Mouse (Mus musculus): ENCODE measurements around the gene Grpr. TPM values are rescaled to one million over a fixed set of nuclear protein-coding genes. Genes with fewer than 3 reads are reported as not detected.

Gene Grpr
- polyA plus RNA-seq (2011; ENCODE audit: insufficient read depth, insufficient read length, low replicate concordance, missing spikeins) = not detected in 2 replicates

GRCm38 (mm10) chrX:163549666-163550065 is at the start of gene Grpr:
Grpr (minus strand) TSS chrX:163549677.
- no peaks in the 10 kb centered on the region for H3K4me1 ChIP-seq (ENCODE audit: control insufficient read depth, insufficient read depth, low read length)
- TF ChIP-seq CTCF (IDR thresholded peaks at IDR 0.05; ENCODE audit: control insufficient read depth, insufficient read depth, low read length) = no peak
- TF ChIP-seq POLR2A (IDR thresholded peaks at IDR 0.05; ENCODE audit: borderline replicate concordance, control insufficient read depth, low read depth, low read length) = no peak
- WGBS = 12% methylated on average over 7 of the region's 7 CpGs
- H3K27ac ChIP-seq (ENCODE audit: control insufficient read depth, insufficient read depth, low read depth, low read length, poor library complexity) = no peak within 1 kb of the TSS
- no peak within 1 kb of the TSS for H3K4me3 ChIP-seq (replicated peaks; ENCODE audit: control insufficient read depth, low read depth, low read length)

DNA sequence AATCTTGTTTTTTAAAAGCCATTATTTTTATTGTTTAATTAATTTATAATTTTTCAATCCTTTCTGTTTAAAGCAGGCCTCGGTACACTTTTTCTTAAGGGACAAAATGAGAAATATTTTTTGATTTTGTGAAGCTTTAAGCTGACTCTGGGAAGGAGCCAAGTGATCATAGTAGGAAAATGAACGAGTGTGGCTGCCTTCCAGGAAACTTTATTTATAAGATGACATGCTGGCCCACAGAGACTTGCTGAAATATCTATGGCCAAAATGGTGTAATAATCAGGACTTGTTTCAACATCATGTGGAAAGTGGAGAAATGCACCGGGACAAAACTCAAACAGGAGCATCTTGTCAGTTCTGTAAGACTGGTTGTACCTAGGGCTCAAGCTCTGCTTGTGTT is 11.0 kb upstream of the Grpr start:
- TF ChIP-seq CTCF (IDR thresholded peaks at IDR 0.05; ENCODE audit: control insufficient read depth, insufficient read depth, low read length) (no peak), POLR2A (IDR thresholded peaks at IDR 0.05; ENCODE audit: borderline replicate concordance, control insufficient read depth, low read depth, low read length) (no peak)
- 53% methylated on average over 3 of the region's 3 CpGs for WGBS
- no peak overlapping the region for H3K4me3 ChIP-seq (replicated peaks; ENCODE audit: control insufficient read depth, low read depth, low read length)
- no peak overlapping the region for H3K27ac ChIP-seq (ENCODE audit: control insufficient read depth, insufficient read depth, low read depth, low read length, poor library complexity)
- no peaks in the 10 kb centered on the region for H3K4me1 ChIP-seq (ENCODE audit: control insufficient read depth, insufficient read depth, low read length)

- no peaks in the 10 kb centered on the region for H3K4me1 ChIP-seq (ENCODE audit: control insufficient read depth, insufficient read depth, low read length)
- no peak for TF ChIP-seq POLR2A (IDR thresholded peaks at IDR 0.05; ENCODE audit: borderline replicate concordance, control insufficient read depth, low read depth, low read length)
- TF ChIP-seq CTCF (IDR thresholded peaks at IDR 0.05; ENCODE audit: control insufficient read depth, insufficient read depth, low read length) = no peak
- WGBS = 75% methylated on average over 5 of the region's 5 CpGs
- no peak overlapping the region for H3K27ac ChIP-seq (ENCODE audit: control insufficient read depth, insufficient read depth, low read depth, low read length, poor library complexity)
- H3K4me3 ChIP-seq (replicated peaks; ENCODE audit: control insufficient read depth, low read depth, low read length) = no peak overlapping the region
These were observed 2.4 kb downstream of the Grpr start for GRCm38 (mm10) chrX:163547042-163547441.

GRCm38 (mm10) chrX:163532836-163533235 is 16.6 kb downstream of the Grpr start:
- H3K4me3 ChIP-seq (replicated peaks; ENCODE audit: control insufficient read depth, low read depth, low read length) = no peak overlapping the region
- H3K4me1 ChIP-seq (ENCODE audit: control insufficient read depth, insufficient read depth, low read length) = no peaks in the 10 kb centered on the region
- TF ChIP-seq POLR2A (IDR thresholded peaks at IDR 0.05; ENCODE audit: borderline replicate concordance, control insufficient read depth, low read depth, low read length) (no peak), CTCF (IDR thresholded peaks at IDR 0.05; ENCODE audit: control insufficient read depth, insufficient read depth, low read length) (no peak)
- H3K27ac ChIP-seq (ENCODE audit: control insufficient read depth, insufficient read depth, low read depth, low read length, poor library complexity) = no peak overlapping the region
- WGBS = 69% methylated on average over 2 of the region's 2 CpGs

GRCm38 (mm10) chrX:163518963-163519541 is 30.4 kb downstream of the Grpr start:
- no peak overlapping the region for H3K4me3 ChIP-seq (replicated peaks; ENCODE audit: control insufficient read depth, low read depth, low read length)
- no peak for TF ChIP-seq POLR2A (IDR thresholded peaks at IDR 0.05; ENCODE audit: borderline replicate concordance, control insufficient read depth, low read depth, low read length)
- TF ChIP-seq CTCF (IDR thresholded peaks at IDR 0.05; ENCODE audit: control insufficient read depth, insufficient read depth, low read length) = no peak
- H3K4me1 ChIP-seq (ENCODE audit: control insufficient read depth, insufficient read depth, low read length) = no peaks in the 10 kb centered on the region
- WGBS = 74% methylated on average over 4 of the region's 4 CpGs
- no peak overlapping the region for H3K27ac ChIP-seq (ENCODE audit: control insufficient read depth, insufficient read depth, low read depth, low read length, poor library complexity)

DNA sequence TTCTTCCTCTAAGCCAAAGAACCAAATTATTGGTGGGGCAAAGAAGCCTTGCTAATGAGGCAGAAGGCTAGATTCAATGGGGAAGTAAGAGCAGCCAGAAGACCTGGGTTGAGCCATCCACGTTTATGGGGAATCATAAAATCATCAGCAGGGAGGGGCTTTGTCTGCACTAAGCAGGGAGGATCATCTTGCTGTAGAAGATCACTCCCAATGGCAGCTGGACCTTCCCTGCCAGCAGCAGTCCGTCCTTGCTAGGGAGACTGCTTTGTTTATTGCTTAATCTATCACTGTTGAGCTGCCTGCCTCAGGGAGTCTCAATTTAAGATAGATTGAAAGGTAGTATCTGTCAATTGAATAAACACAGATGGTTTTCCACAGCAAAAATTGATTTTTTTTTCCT is 37.7 kb downstream of the Grpr start:
- H3K27ac ChIP-seq (ENCODE audit: control insufficient read depth, insufficient read depth, low read depth, low read length, poor library complexity) = no peak overlapping the region
- H3K4me1 ChIP-seq (ENCODE audit: control insufficient read depth, insufficient read depth, low read length) = no peaks in the 10 kb centered on the region
- TF ChIP-seq CTCF (IDR thresholded peaks at IDR 0.05; ENCODE audit: control insufficient read depth, insufficient read depth, low read length) (no peak), POLR2A (IDR thresholded peaks at IDR 0.05; ENCODE audit: borderline replicate concordance, control insufficient read depth, low read depth, low read length) (no peak)
- no peak overlapping the region for H3K4me3 ChIP-seq (replicated peaks; ENCODE audit: control insufficient read depth, low read depth, low read length)
- WGBS = 39% methylated on average over 2 of the region's 2 CpGs

DNA sequence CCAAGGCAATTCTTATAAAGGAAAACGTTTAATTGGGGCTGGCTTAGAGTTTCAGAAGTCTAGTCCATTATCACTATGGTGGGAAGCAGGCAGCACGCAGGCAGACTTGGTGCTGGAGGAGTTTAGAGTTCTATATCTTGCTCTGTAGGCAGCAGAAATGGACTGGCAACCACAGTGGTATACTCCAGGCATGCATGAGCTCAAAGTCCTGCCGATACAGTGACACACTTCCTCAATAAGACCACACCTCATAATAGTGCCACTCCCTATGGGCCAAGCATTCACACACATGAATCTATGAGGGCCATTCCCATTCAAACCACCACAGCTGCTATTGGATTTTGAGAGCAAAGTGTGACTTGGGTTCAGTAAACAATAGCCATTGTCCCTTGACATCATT is 47.4 kb downstream of the Grpr start:
- WGBS = 60% methylated on average over 3 of the region's 3 CpGs
- Histone ChIP-seq H3K4me3 (replicated peaks; ENCODE audit: control insufficient read depth, low read depth, low read length) (no peak overlapping the region), H3K27ac (ENCODE audit: control insufficient read depth, insufficient read depth, low read depth, low read length, poor library complexity) (no peak overlapping the region), H3K4me1 (ENCODE audit: control insufficient read depth, insufficient read depth, low read length) (no peaks in the 10 kb centered on the region)
- TF ChIP-seq POLR2A (IDR thresholded peaks at IDR 0.05; ENCODE audit: borderline replicate concordance, control insufficient read depth, low read depth, low read length) = no peak
- no peak for TF ChIP-seq CTCF (IDR thresholded peaks at IDR 0.05; ENCODE audit: control insufficient read depth, insufficient read depth, low read length)

Other genes with a start within 250 kb of the Grpr start
- gene Rnf138rt1, start 211.7 kb upstream of the Grpr start, polyA plus RNA-seq (2011; ENCODE audit: insufficient read depth, insufficient read length, low replicate concordance, missing spikeins) = not detected in 2 replicates